Mouse (Mus musculus): ENCODE measurements at regions not wholly inside any gene's neighbourhood (a gene's known extent, or its start where the extent isn't known, plus 50 kb on each side); places are given as distances from the start of the nearest gene placed in this dataset.
A peak's percentile ranks its signal among the peaks of the same experiment; 100 is the strongest.

DNA sequence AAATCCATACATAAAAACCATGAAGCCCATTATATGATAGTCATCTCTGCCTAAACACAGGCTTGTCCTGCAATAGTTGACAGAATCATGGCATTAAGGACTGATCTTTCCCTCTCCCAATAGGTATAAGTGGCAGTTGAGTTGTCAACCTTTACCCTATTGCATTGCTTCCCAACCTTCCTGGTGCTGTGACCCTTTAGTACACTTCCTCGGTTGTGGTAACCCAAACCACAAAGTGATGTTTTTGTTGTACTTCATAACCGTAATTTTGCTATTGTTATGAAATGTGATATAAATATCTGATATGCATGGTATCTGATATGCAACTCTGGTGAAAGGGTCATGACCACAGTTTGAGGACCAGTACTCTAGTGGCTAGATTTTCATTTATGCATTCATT, 61.4 kb downstream of the Gm4340 start:
- TF ChIP-seq CTCF (IDR thresholded peaks at IDR 0.05; ENCODE audit: borderline replicate concordance, extremely low read depth, insufficient read depth, insufficient read length) (no peak), POLR2A (IDR thresholded peaks at IDR 0.05; ENCODE audit: borderline replicate concordance, extremely low read depth, insufficient read depth, insufficient read length, poor library complexity, severe bottlenecking) (no peak)
- DNase-seq (ENCODE audit: low read depth): no peak

DNA sequence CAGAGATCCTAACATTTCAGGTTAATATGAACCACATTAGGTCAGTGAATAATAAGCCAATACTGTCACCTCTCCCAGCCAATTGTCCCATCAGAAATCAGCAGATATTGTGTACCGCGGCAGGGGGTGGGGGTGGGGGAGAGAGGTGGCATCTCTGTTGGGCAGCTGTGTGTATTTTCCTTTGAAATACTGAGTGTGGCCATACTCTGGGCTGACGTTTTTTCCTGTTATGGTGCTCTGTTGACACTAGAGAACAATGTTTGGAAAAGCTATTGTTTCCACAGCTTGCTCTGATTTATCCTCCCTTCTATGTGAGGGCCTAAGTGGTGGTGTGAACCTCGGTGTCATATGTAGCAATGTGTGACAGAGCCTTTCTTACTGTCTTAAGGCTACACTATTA, 81.0 kb downstream of the Gm4340 start:
- TF ChIP-seq CTCF (IDR thresholded peaks at IDR 0.05; ENCODE audit: borderline replicate concordance, extremely low read depth, insufficient read depth, insufficient read length) (no peak), POLR2A (IDR thresholded peaks at IDR 0.05; ENCODE audit: borderline replicate concordance, extremely low read depth, insufficient read depth, insufficient read length, poor library complexity, severe bottlenecking) (no peak)
- no peak for DNase-seq (ENCODE audit: low read depth)

DNA sequence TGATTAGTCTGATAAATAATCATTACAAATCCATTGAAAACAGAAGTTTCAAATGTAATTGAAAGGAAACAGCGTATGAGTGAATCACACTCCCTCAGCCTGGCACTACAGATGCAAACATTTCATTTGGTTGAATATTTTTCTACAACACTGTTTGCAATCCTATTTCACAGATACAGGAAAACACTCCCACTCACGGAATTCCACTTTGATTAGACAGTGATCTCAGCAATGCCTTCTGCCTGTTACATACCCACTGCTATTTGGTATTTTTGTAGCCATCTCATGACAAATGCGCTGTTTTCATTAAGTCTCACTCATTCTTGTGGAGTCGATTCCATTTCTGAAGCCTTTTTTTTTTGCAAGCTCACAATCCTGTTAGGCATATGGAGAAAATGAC, 105.3 kb downstream of the Gm4340 start:
- DNase-seq (ENCODE audit: low read depth): peak; percentile 21
- no peak for TF ChIP-seq CTCF (IDR thresholded peaks at IDR 0.05; ENCODE audit: borderline replicate concordance, extremely low read depth, insufficient read depth, insufficient read length)
- no peak for TF ChIP-seq POLR2A (IDR thresholded peaks at IDR 0.05; ENCODE audit: borderline replicate concordance, extremely low read depth, insufficient read depth, insufficient read length, poor library complexity, severe bottlenecking)

Data from brain, embryonic 14.5 days (tissue).